Mouse (Mus musculus) CH12.LX (cell line): ENCODE measurements around the gene Lekr1. TPM values are rescaled to one million over a fixed set of nuclear protein-coding genes. Genes with fewer than 3 reads are reported as not detected.

Experiments used
- DNase-seq: peaks from one replicate; pipeline ENCODE4 v3.0.0-alpha.2; 2013; ENCODE audit errors: extremely low read depth
- H3K27ac ChIP-seq: 2 replicates; pipeline ENCODE4 v1.5.1; 2012; ENCODE audit warnings: low read depth, mild to moderate bottlenecking, control low read depth, moderate library complexity; ENCODE audit not compliant: insufficient read depth
- H3K27me3 ChIP-seq: replicated peaks from 2 replicates; pipeline ENCODE3; 2012; ENCODE audit warnings: inconsistent platforms
- H3K36me3 ChIP-seq, 2 experiments: replicated peaks in 1 of 2; 2 replicates each; pipeline versions ENCODE3 to v1.6.1; 2012; ENCODE audit warnings: inconsistent platforms in 1 of 2, low read length in 1 of 2, mild to moderate bottlenecking in 1 of 2, mixed read lengths in 1 of 2, moderate library complexity in 1 of 2; ENCODE audit not compliant: control insufficient read depth in 1 of 2, insufficient read depth in 1 of 2
- H3K4me1 ChIP-seq, 2 experiments: 2 replicates each; pipeline ENCODE4 v1.6.1; 2012; ENCODE audit warnings: inconsistent platforms in 1 of 2, moderate library complexity in 1 of 2; ENCODE audit not compliant: insufficient read depth in 2 of 2, control insufficient read depth in 1 of 2
- H3K4me2 ChIP-seq: 2 replicates; pipeline ENCODE4 v1.6.1; 2012; ENCODE audit warnings: low read depth, mild to moderate bottlenecking, control low read depth; ENCODE audit not compliant: poor library complexity, insufficient read depth, severe bottlenecking
- H3K4me3 ChIP-seq, 3 experiments: fragments of 150-350 bp in 1 of 3; sonication (generic) in 1 of 3; replicated peaks in 1 of 3; 2 replicates each; pipeline versions ENCODE3 to v1.5.1; 2011 to 2012; ENCODE audit warnings: low read depth in 2 of 3, low read length in 2 of 3, mild to moderate bottlenecking in 2 of 3, moderate library complexity in 2 of 3, control low read depth in 1 of 3, improper control_type of control experiment in 1 of 3, inconsistent platforms in 1 of 3, mixed read lengths in 1 of 3; ENCODE audit not compliant: poor library complexity in 1 of 3
- H3K79me2 ChIP-seq: replicated peaks from 2 replicates; pipeline ENCODE4 v1.6.1; 2012; ENCODE audit warnings: mild to moderate bottlenecking, moderate library complexity; ENCODE audit not compliant: control insufficient read depth, poor library complexity, insufficient read depth, severe bottlenecking; ENCODE audit errors: extremely low read depth
- H3K9ac ChIP-seq: 2 replicates; pipeline ENCODE4 v1.6.1; 2012; ENCODE audit warnings: low read depth, mild to moderate bottlenecking, control low read depth, moderate library complexity; ENCODE audit not compliant: insufficient read depth
- H3K9me3 ChIP-seq: replicated peaks from 2 replicates; pipeline ENCODE3; 2012; ENCODE audit warnings: low read length, inconsistent platforms, mixed read lengths
- BHLHE40 ChIP-seq: IDR thresholded peaks from 2 replicates; pipeline ENCODE4 v1.6.1; 2011; ENCODE audit warnings: mild to moderate bottlenecking, low read depth, low read length, improper control_type of control experiment
- CHD1 ChIP-seq: IDR thresholded peaks from 2 replicates; pipeline ENCODE4 v1.6.1; 2012; ENCODE audit warnings: low read depth, low read length, improper control_type of control experiment, inconsistent platforms
- CHD2 ChIP-seq: IDR thresholded peaks from 2 replicates; pipeline ENCODE4 v1.6.1; 2011; ENCODE audit warnings: low read length, improper control_type of control experiment
- CTCF ChIP-seq, 2 experiments: IDR thresholded peaks in 1 of 2; conservative IDR thresholded peaks in 1 of 2; 2 replicates each; pipeline ENCODE4 v1.5.1; 2011 to 2012; ENCODE audit warnings: low read depth in 2 of 2, low read length in 2 of 2, improper control_type of control experiment in 1 of 2, inconsistent platforms in 1 of 2, mild to moderate bottlenecking in 1 of 2, moderate library complexity in 1 of 2
- E2F4 ChIP-seq: IDR thresholded peaks from 2 replicates; pipeline ENCODE4 v1.6.1; 2011; ENCODE audit warnings: low read depth, low read length, improper control_type of control experiment; ENCODE audit not compliant: insufficient replicate concordance
- ETS1 ChIP-seq: conservative IDR thresholded peaks from 2 replicates; pipeline ENCODE4 v1.6.1; 2012; ENCODE audit warnings: low read depth, mild to moderate bottlenecking, inconsistent platforms, low read length, improper control_type of control experiment, moderate library complexity
- HCFC1 ChIP-seq: IDR thresholded peaks from 2 replicates; pipeline ENCODE4 v1.6.1; 2012; ENCODE audit warnings: low read depth, mild to moderate bottlenecking, inconsistent platforms, low read length, improper control_type of control experiment
- IRF4 ChIP-seq: IDR thresholded peaks from 2 replicates; pipeline ENCODE4 v1.6.1; 2014; ENCODE audit warnings: low read depth, mild to moderate bottlenecking, inconsistent platforms, low read length, improper control_type of control experiment
- JUND ChIP-seq: conservative IDR thresholded peaks from 2 replicates; pipeline ENCODE4 v1.6.1; 2011; ENCODE audit warnings: low read depth, low read length, improper control_type of control experiment
- MAX ChIP-seq: IDR thresholded peaks from 2 replicates; pipeline ENCODE4 v1.6.1; 2011; ENCODE audit warnings: low read length, improper control_type of control experiment
- MAZ ChIP-seq: IDR thresholded peaks from 2 replicates; pipeline ENCODE4 v1.6.1; 2012; ENCODE audit warnings: low read depth, mild to moderate bottlenecking, inconsistent platforms, low read length, improper control_type of control experiment, moderate library complexity
- MYC ChIP-seq: IDR thresholded peaks from 2 replicates; pipeline ENCODE4 v1.6.1; 2011; ENCODE audit warnings: low read depth, mild to moderate bottlenecking, improper control_type of control experiment, low read length
- NRF1 ChIP-seq: IDR thresholded peaks from 2 replicates; pipeline ENCODE4 v1.6.1; 2014; ENCODE audit warnings: low read depth, mild to moderate bottlenecking, inconsistent platforms, low read length, improper control_type of control experiment, moderate library complexity
- PAX5 ChIP-seq: IDR thresholded peaks from 2 replicates; pipeline ENCODE4 v1.6.1; 2012; ENCODE audit warnings: low read length, inconsistent platforms, mixed read lengths
- POLR2AphosphoS2 ChIP-seq: IDR thresholded peaks from 2 replicates; pipeline ENCODE4 v1.6.1; 2011; ENCODE audit warnings: low read depth, low read length, improper control_type of control experiment
- RAD21 ChIP-seq: IDR thresholded peaks from 2 replicates; pipeline ENCODE4 v1.6.1; 2011; ENCODE audit warnings: low read depth, mild to moderate bottlenecking, low read length, improper control_type of control experiment, moderate library complexity
- SIN3A ChIP-seq: IDR thresholded peaks from 2 replicates; pipeline ENCODE4 v1.6.1; 2012; ENCODE audit warnings: low read length, improper control_type of control experiment, inconsistent platforms
- SMC3 ChIP-seq: IDR thresholded peaks from 2 replicates; pipeline ENCODE4 v1.6.1; 2011; ENCODE audit warnings: low read depth, low read length, improper control_type of control experiment
- UBTF ChIP-seq: IDR thresholded peaks from 2 replicates; pipeline ENCODE4 v1.6.1; 2012; ENCODE audit warnings: low read depth, mild to moderate bottlenecking, inconsistent platforms, low read length, improper control_type of control experiment, moderate library complexity
- USF1 ChIP-seq: IDR thresholded peaks from 2 replicates; pipeline ENCODE4 v1.6.1; 2014; ENCODE audit warnings: low read depth, mild to moderate bottlenecking, inconsistent platforms, low read length, improper control_type of control experiment
- ZC3H11A ChIP-seq: IDR thresholded peaks from 2 replicates; pipeline ENCODE4 v1.6.1; 2012; ENCODE audit warnings: low read depth, mild to moderate bottlenecking, inconsistent platforms, low read length, improper control_type of control experiment
- ZKSCAN1 ChIP-seq: IDR thresholded peaks from 2 replicates; pipeline ENCODE4 v1.6.1; 2012; ENCODE audit warnings: low read depth, inconsistent platforms, low read length, improper control_type of control experiment, borderline replicate concordance
- ZMIZ1 ChIP-seq: IDR thresholded peaks from 2 replicates; pipeline ENCODE4 v1.6.1; 2012; ENCODE audit warnings: low read depth, mild to moderate bottlenecking, inconsistent platforms, low read length, improper control_type of control experiment
- dilution Hi-C: fragments of 300-500 bp; cut with MboI; formaldehyde crosslinking; loops from 2 replicates; pipeline ENCODE4 v1.14.3; 2020; ENCODE audit warnings: low sequenced_read_pairs; ENCODE audit not compliant: extremely low pct_unique_long_range_greater_than_20kb, extremely low pct_ligation_motif_present
- in situ Hi-C: fragments of 300-500 bp; cut with MboI; formaldehyde crosslinking; loops from 3 replicates; pipeline ENCODE4 v1.14.3; 2019; ENCODE audit warnings: low sequenced_read_pairs, low pct_ligation_motif_present, low pct_unique_long_range_greater_than_20kb, mixed read lengths
- polyA plus RNA-seq: library from polyadenylated mRNA; unstranded; fragments of >175 nt; gene quantifications from 2 replicates; pipeline ENCODE4 v1.2.1, GENCODE M21; 2012; ENCODE audit warnings: low read depth; ENCODE audit not compliant: insufficient read length
- total RNA-seq, 2 experiments: library from RNA; depleted of rRNA; stranded (reverse); fragments of 300-350 nt in 1 of 2; fragments of >200 nt in 1 of 2; gene quantifications; 2 replicates each; pipeline ENCODE4 v1.2.3; 2012 to 2014

Gene Lekr1
- total and polyA plus RNA-seq, 3 experiments: 0.17 to 1.4 (median 0.47) TPM

- no peak overlapping the region for H3K4me2 ChIP-seq
- no peaks in the 10 kb centered on the region for H3K79me2 ChIP-seq
- H3K27ac ChIP-seq: no peak overlapping the region
- dilution Hi-C loops (no loop called here), in situ Hi-C loops (loop anchor here (10.0 kb wide), 1 partner anchor 235 kb away; no protein-coding TSS in a partner anchor)
- H3K36me3 ChIP-seq: no peaks in the 10 kb centered on the region
- DNase-seq: no peak
- TF ChIP-seq RAD21: no peak
- no peak for TF ChIP-seq CHD1
- TF ChIP-seq MAZ: no peak
- no peak for TF ChIP-seq IRF4
- TF ChIP-seq SMC3: no peak
- no peak for TF ChIP-seq USF1
- TF ChIP-seq ZMIZ1: no peak
- H3K4me3 ChIP-seq: no peak overlapping the region
- H3K27me3 ChIP-seq: no peaks in the 10 kb centered on the region
- H3K9ac ChIP-seq: no peak overlapping the region
- H3K9me3 ChIP-seq: no peaks in the 10 kb centered on the region
- H3K4me1 ChIP-seq: no peaks in the 10 kb centered on the region
Observed at GRCm38 (mm10) chr3:65699704-65700103, 33.7 kb downstream of the Lekr1 start.

- no peak for DNase-seq
- no peak overlapping the region for H3K4me2 ChIP-seq
- no peaks in the 10 kb centered on the region for H3K4me1 ChIP-seq
- in situ Hi-C loops: no loop called here
- no peaks in the 10 kb centered on the region for H3K79me2 ChIP-seq
- TF ChIP-seq CHD2 (no peak), SIN3A (no peak), E2F4 (no peak), UBTF (no peak), BHLHE40 (no peak), PAX5 (no peak), ETS1 (no peak), JUND (no peak), ZC3H11A (no peak), NRF1 (no peak), CTCF (conservative IDR thresholded peaks at IDR 0.05 in 1 of 2, IDR thresholded peaks at IDR 0.05 in 1 of 2; ENCODE audit: low read depth in 2 of 2, low read length in 2 of 2) (no peak), MYC (no peak), POLR2AphosphoS2 (no peak), ZKSCAN1 (no peak), ZMIZ1 (no peak), RAD21 (no peak), HCFC1 (no peak), MAX (no peak), MAZ (no peak)
- TF ChIP-seq, all 38 proteins: peak for 0
- Histone ChIP-seq H3K4me3 (no peak overlapping the region), H3K27ac (no peak overlapping the region), H3K9ac (no peak overlapping the region), H3K36me3 (no peaks in the 10 kb centered on the region), H3K9me3 (no peaks in the 10 kb centered on the region), H3K27me3 (no peaks in the 10 kb centered on the region)
- dilution Hi-C loops: no loop called here
Observed at GRCm38 (mm10) chr3:65714372-65714771, 48.3 kb downstream of the Lekr1 start.
